Mouse (Mus musculus): Measurements from ENCODE around the gene Gsx2.

- TF ChIP-seq EP300 (IDR thresholded peaks at IDR 0.05; ENCODE audit: insufficient read depth, low read depth, low read length) (no peak), CTCF (IDR thresholded peaks at IDR 0.05) (no peak), POLR2A (IDR thresholded peaks at IDR 0.05; ENCODE audit: insufficient read depth, low read depth, low read length) (no peak)
These were observed 9.6 kb downstream of the Gsx2 start for GRCm38 (mm10) chr5:75084871-75085520.
